Mouse (Mus musculus): Measurements from ENCODE around the gene Gprin2.

Gene Gprin2

GRCm38 (mm10) chr14:34207996-34208395 is 6.5 kb upstream of the Gprin2 start:
- DNase-seq (ENCODE audit: low spot score in 2 of 2) = no peak

- DNase-seq (ENCODE audit: low spot score in 2 of 2) = peak in 1 of 2 experiments; percentile 27
Observed at GRCm38 (mm10) chr14:34200738-34201230, 669 bp downstream of the Gprin2 start.

GRCm38 (mm10) chr14:34196706-34197105 is 4.7 kb downstream of the Gprin2 start:
- no peak for DNase-seq (ENCODE audit: low spot score in 2 of 2)

GRCm38 (mm10) chr14:34195466-34195865 is 6.0 kb downstream of the Gprin2 start:
- no peak for DNase-seq (ENCODE audit: low spot score in 2 of 2)

- no peak for DNase-seq (ENCODE audit: low spot score in 2 of 2)
Observed at GRCm38 (mm10) chr14:34193879-34194278, 7.6 kb downstream of the Gprin2 start.

- no peak for DNase-seq (ENCODE audit: low spot score in 2 of 2)
Observed at GRCm38 (mm10) chr14:34190361-34190760, 11.1 kb downstream of the Gprin2 start.

- DNase-seq (ENCODE audit: low spot score in 2 of 2) = peak in 1 of 2 experiments; percentile 22
Observed at GRCm38 (mm10) chr14:34188629-34189028, 12.8 kb downstream of the Gprin2 start.

- no peak for DNase-seq (ENCODE audit: low spot score in 2 of 2)
Observed at GRCm38 (mm10) chr14:34183101-34183500, 18.4 kb downstream of the Gprin2 start.

- DNase-seq (ENCODE audit: low spot score in 2 of 2) = no peak
Observed at GRCm38 (mm10) chr14:34179351-34179750, 22.1 kb downstream of the Gprin2 start.

GRCm38 (mm10) chr14:34171107-34171506 is 30.3 kb downstream of the Gprin2 start:
- DNase-seq (ENCODE audit: low spot score in 2 of 2) = no peak

GRCm38 (mm10) chr14:34155752-34156151 is 45.7 kb downstream of the Gprin2 start:
- no peak for DNase-seq (ENCODE audit: low spot score in 2 of 2)

- DNase-seq (ENCODE audit: low spot score in 2 of 2) = peak in 1 of 2 experiments; percentile 34
Observed at GRCm38 (mm10) chr14:34154601-34155337, 46.7 kb downstream of the Gprin2 start.

- peak; percentile 52 to 74 for DNase-seq (ENCODE audit: low spot score in 2 of 2)
Observed at GRCm38 (mm10) chr14:34152342-34152741, 49.1 kb downstream of the Gprin2 start, which contains the start of gene Npy4r. Gene Npy4r (minus strand): TSS chr14:34152489.

- no peak for DNase-seq (ENCODE audit: low spot score in 2 of 2)
Observed at GRCm38 (mm10) chr14:34142915-34143314, 58.5 kb downstream of the Gprin2 start.

- DNase-seq (ENCODE audit: low spot score in 2 of 2) = no peak
Observed at GRCm38 (mm10) chr14:34142316-34142715, 59.1 kb downstream of the Gprin2 start.

- DNase-seq (ENCODE audit: low spot score in 2 of 2) = no peak
Observed at GRCm38 (mm10) chr14:34139671-34140664, 61.5 kb downstream of the Gprin2 start.

All from urinary bladder, postnatal 4 days (tissue).